Mouse (Mus musculus) brain, embryonic 14.5 days (tissue): ENCODE data around the gene Cnmd.

Experiments used
- CTCF ChIP-seq: fragments of 200-500 bp; IDR thresholded peaks from 2 replicates; pipeline ENCODE4 v1.5.1; 2012; ENCODE audit warnings: inconsistent platforms, mild to moderate bottlenecking, moderate library complexity, borderline replicate concordance; ENCODE audit not compliant: insufficient read depth, insufficient read length; ENCODE audit errors: extremely low read depth
- POLR2A ChIP-seq: fragments of 200-500 bp; IDR thresholded peaks from 2 replicates; pipeline ENCODE4 v1.6.1; 2012; ENCODE audit warnings: mild to moderate bottlenecking, inconsistent platforms, borderline replicate concordance; ENCODE audit not compliant: poor library complexity, insufficient read depth, insufficient read length, severe bottlenecking; ENCODE audit errors: extremely low read depth

- TF ChIP-seq CTCF (no peak), POLR2A (no peak)
Observed at GRCm38 (mm10) chr14:79608286-79608685, 53.7 kb downstream of the Cnmd start.
